Mouse (Mus musculus) CD8-positive naive resting alpha-beta T cell, adult 57 days (primary cell): ENCODE results near the gene Sned1. TPM values are rescaled to one million over a fixed set of nuclear protein-coding genes. Genes with fewer than 3 reads are reported as not detected.

Experiments
- total RNA-seq: library from RNA; stranded (reverse); gene quantifications from one replicate; pipeline ENCODE4 v1.2.4, GENCODE M21; 2023

The Sned1 gene
- 0.80 TPM for total RNA-seq

DNA sequence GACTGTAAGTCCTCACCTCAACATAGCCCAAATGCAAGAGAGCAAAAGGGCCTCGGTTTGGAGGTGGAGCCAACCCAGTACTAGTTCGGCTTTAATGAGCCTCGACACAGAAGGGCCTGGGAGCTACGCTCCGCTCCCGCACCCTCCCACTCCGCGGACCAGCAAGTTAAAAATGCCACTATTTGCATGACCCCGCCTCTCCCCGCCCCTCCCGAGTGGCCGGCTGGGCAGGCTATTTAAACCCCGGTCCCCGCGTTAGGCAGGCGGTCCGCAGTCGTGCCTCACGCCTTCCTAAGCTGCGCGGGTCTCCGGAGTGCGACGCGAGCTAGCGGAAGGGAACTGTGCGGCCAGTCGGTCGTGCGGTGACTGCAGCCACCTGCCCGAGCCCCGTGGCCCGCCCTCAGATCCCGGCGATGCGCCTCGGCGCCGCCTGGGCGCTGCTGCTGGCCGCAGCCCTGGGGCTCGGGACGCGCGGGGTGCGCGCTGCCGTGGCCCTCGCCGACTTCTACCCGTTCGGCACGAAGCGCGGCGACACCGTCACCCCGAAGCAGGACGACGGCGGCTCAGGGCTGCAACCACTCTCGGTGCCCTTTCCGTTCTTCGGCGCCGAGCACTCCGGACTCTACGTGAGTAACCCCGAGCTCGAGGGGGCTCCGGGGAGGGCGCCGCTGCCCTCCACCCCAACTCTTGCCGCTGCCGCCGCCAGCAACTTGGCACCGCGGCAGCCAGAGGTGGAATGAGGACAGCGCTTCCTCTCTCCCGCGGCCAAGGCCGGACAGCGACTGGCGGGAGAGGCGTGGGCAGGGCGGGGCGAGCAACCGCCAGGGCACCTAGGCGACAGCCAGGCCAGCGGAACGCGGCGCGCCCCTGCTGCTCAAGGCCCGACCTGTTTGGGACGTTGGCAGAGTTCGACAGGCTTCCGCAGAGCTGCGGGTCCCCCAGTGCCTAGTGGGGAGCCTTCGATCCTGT lies at the start of gene Sned1:
Gene Sned1 (plus strand): TSS at position 266 of the 969 bp plus-strand sequence.

DNA sequence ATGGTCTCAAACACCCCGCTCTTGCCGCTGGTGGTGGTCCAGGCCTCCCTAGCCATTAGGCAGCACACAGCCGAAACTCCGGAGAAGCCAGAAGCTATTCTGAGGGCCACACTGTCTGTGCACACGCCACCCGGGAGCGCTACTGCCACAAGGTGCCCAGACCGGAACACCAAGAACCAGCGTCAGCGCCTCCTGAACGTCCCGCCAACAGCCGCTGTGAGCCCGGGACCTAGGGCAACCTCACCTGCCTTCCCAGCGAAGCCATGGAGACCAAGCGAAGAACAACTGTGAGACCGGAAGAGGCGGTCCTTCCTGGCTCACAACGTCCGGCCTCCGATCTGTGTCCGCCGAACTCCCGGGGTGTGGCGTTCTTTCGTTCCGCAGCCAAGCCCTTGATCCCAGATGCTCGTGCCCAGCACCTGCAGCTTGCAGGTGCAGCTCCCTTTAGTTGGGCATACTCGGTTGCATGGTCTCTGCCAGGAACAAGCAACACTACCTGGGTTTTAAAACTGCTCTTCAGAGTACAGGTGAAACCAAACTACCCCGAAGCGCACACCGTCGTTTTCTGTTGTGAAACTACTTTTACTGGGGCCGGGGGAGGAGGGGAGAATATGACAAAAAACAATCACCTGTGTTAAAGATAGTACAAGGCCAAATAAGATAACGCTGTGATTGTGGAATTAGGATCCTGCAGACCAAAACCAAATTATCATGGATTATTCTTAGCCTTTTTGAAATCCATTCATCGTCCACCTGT lies 70.1 kb downstream of the Sned1 start, which contains the start of gene Mterf4:
Gene Mterf4 (minus strand): TSS at position 335 of the 757 bp plus-strand sequence.

DNA sequence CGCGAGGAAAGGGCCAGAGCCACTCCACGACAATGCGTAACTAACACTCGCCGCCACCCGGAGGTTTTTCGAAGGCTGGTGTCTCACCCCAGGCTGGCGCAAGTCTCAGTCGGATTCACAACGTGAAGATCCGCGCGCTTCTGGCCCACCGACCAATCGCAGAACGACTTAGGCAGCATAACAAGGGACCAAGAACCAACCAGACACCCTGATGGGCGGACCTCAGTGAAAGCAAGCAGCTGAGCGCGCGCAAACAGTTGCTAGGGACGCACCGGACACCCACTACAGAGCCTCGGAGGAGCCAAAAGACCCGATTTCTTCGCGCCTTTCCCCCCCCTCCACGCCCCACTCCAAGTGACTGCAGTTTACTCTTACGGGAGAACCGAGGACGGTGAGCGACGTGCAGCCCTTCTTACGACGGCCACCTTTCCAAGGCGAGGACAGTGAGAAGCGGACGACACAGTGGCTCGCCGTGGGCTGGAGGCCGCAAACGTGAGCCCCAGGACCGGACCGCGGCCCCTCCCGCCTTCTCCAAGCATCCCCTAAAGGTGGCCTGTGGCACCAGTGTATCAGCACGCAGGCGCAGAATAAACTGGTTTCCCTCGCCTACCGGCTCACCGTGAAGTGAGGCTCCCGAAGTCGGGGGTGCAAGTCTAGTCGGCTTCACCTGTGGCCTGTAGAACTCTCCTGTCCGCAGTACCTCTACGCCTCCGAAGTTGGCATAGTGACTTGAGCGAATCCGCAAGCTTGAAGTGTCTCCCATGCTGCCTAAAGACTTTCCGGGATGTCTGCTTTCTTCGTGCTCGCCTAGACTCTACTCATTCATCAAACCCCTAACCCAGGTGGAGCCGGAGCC lies 107.2 kb downstream of the Sned1 start, which contains the start of the genes Ppp1r7 and Pask:
Gene Ppp1r7 (plus strand): TSS at position 207 of the 856 bp plus-strand sequence.
Gene Pask (minus strand): TSS at position 835 of the 856 bp plus-strand sequence.

Other genes with a start within 250 kb of the Sned1 start
- not detected for gene Aqp12, start 229.5 kb upstream of the Sned1 start, total RNA-seq
- gene Kif1a, start 133.9 kb upstream of the Sned1 start, total RNA-seq = not detected
- gene Agxt, start 100.6 kb upstream of the Sned1 start, total RNA-seq = not detected
- gene 2310007B03Rik, start 74.9 kb upstream of the Sned1 start, total RNA-seq = not detected
- gene Crocc2, start 67.1 kb upstream of the Sned1 start, total RNA-seq = not detected
- 15.2 TPM for gene Mterf4, start 70.1 kb downstream of the Sned1 start, total RNA-seq
- 27.8 TPM for gene Ppp1r7, start 107.0 kb downstream of the Sned1 start, total RNA-seq
- gene Pask, start 107.6 kb downstream of the Sned1 start, total RNA-seq = 1.0 TPM
- gene Ano7, start 138.1 kb downstream of the Sned1 start, total RNA-seq = not detected
- gene Hdlbp, start 243.0 kb downstream of the Sned1 start, total RNA-seq = 109 TPM